Mouse (Mus musculus) small intestine, adult 2 months (tissue): ENCODE measurements around the gene Terf2.

ENCODE experiments used
- CTCF ChIP-seq: fragments of 200-500 bp; IDR thresholded peaks from 2 replicates; pipeline ENCODE4 v1.5.1; 2012; ENCODE audit warnings: low read depth, mild to moderate bottlenecking, control low read depth, inconsistent platforms, low read length, moderate library complexity, mixed read lengths; ENCODE audit not compliant: insufficient replicate concordance, insufficient read length; ENCODE audit errors: extremely low read depth
- POLR2A ChIP-seq: fragments of 200-500 bp; IDR thresholded peaks from 2 replicates; pipeline ENCODE4 v1.6.1; 2012; ENCODE audit warnings: low read depth, mild to moderate bottlenecking, control low read depth, inconsistent platforms, low read length, moderate library complexity

- TF ChIP-seq POLR2A (no peak), CTCF (no peak)
Observed at GRCm38 (mm10) chr8:107062613-107063012, 33.7 kb downstream of the Terf2 start.
